Mouse (Mus musculus) E14TG2a.4 (cell line): ENCODE measurements at regions not wholly inside any gene's neighbourhood (a gene's known extent, or its start where the extent isn't known, plus 50 kb on each side); places are given as distances from the start of the nearest gene placed in this dataset.
A peak's percentile ranks its signal among the peaks of the same experiment; 100 is the strongest.

ENCODE experiments used
- H3K27me3 ChIP-seq: 2 replicates; pipeline ENCODE4 v1.6.1; 2014; ENCODE audit warnings: low read length, control low read depth; ENCODE audit not compliant: insufficient read depth
- H3K36me3 ChIP-seq: 2 replicates; pipeline ENCODE4 v1.6.1; 2014; ENCODE audit warnings: low read length, control low read depth; ENCODE audit not compliant: insufficient read depth
- H3K4me1 ChIP-seq: replicated peaks from 2 replicates; pipeline ENCODE4 v1.6.1; 2014; ENCODE audit warnings: low read depth, low read length, control low read depth
- H3K4me3 ChIP-seq: replicated peaks from 2 replicates; pipeline ENCODE4 v1.5.1; 2014; ENCODE audit warnings: mild to moderate bottlenecking, low read length
- H3K9me3 ChIP-seq: 2 replicates; pipeline ENCODE4 v1.6.1; 2014; ENCODE audit warnings: low read length, control low read depth
- CTCF ChIP-seq: conservative IDR thresholded peaks from 2 replicates; pipeline ENCODE4 v1.5.1; 2014; ENCODE audit warnings: low read length
- NANOG ChIP-seq: IDR thresholded peaks from 2 replicates; pipeline ENCODE4 v1.6.1; 2014; ENCODE audit warnings: borderline replicate concordance, low read length, mixed read lengths
- POU5F1 ChIP-seq: IDR thresholded peaks from 2 replicates; pipeline ENCODE4 v1.6.1; 2014; ENCODE audit warnings: low read length, borderline replicate concordance

DNA sequence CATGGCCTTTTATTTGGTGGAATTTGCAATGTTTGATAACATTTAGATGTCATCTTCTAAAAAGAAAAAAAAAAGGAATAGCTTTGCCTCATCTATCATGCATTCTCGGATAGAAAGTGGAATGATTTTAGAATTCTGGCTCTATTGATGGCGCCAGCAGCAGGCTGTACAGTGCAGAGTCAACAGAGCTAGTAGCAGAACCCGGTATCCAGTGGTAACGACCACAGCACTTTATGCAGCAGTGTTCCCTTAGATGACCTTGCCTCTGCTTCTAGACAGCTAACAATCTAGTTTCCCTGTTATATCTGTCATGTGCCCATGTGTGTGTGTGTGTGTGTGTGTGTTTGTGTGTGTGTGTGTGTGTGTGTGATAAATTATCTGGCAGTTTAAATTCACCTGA, 129.2 kb upstream of the Speer2 start:
- H3K4me3 ChIP-seq: no peak overlapping the region
- no peaks in the 10 kb centered on the region for H3K36me3 ChIP-seq
- no peak for TF ChIP-seq CTCF
- TF ChIP-seq POU5F1: no peak
- no peak for TF ChIP-seq NANOG
- H3K9me3 ChIP-seq: no peaks in the 10 kb centered on the region
- no peaks in the 10 kb centered on the region for H3K27me3 ChIP-seq
- no peaks in the 10 kb centered on the region for H3K4me1 ChIP-seq

GRCm38 (mm10) chr16:70006863-70007262, 143.3 kb upstream of the Speer2 start:
- TF ChIP-seq NANOG (no peak), POU5F1 (no peak), CTCF (no peak)
- H3K27me3 ChIP-seq: no peaks in the 10 kb centered on the region
- H3K9me3 ChIP-seq: peaks cover 15% of the 10 kb centered on the region
- H3K4me3 ChIP-seq: no peak overlapping the region
- no peaks in the 10 kb centered on the region for H3K4me1 ChIP-seq
- no peaks in the 10 kb centered on the region for H3K36me3 ChIP-seq

DNA sequence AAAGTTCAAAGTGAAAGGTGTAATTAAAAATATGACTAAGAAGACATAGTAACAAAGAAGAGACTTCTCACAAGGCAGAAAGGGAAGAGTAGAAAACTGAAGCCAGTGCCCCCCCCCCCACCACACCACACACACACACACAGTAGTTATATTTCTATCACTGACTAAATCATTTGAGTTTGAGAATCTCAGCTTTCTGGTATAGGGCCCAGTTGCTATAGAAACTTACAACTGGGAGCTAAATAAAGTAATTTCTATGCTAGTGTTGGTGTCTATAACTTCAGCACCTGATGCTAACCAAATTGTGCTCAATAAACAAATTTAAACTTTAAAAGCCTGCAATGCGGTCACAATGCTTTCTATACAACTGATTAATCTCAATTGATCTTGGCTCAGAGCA, 153.4 kb upstream of the Speer2 start:
- Histone ChIP-seq H3K27me3 (no peaks in the 10 kb centered on the region), H3K4me3 (no peak overlapping the region), H3K9me3 (peaks cover 7% of the 10 kb centered on the region), H3K36me3 (no peaks in the 10 kb centered on the region), H3K4me1 (no peaks in the 10 kb centered on the region)
- TF ChIP-seq NANOG: no peak
- no peak for TF ChIP-seq CTCF
- no peak for TF ChIP-seq POU5F1

GRCm38 (mm10) chr16:70019564-70019963, 156.0 kb upstream of the Speer2 start:
- no peaks in the 10 kb centered on the region for H3K36me3 ChIP-seq
- H3K27me3 ChIP-seq: no peaks in the 10 kb centered on the region
- H3K9me3 ChIP-seq: peaks cover 16% of the 10 kb centered on the region
- TF ChIP-seq CTCF (no peak), POU5F1 (no peak), NANOG (no peak)
- H3K4me3 ChIP-seq: no peak overlapping the region
- H3K4me1 ChIP-seq: no peaks in the 10 kb centered on the region

- TF ChIP-seq NANOG (no peak), POU5F1 (no peak), CTCF (no peak)
- Histone ChIP-seq H3K27me3 (no peaks in the 10 kb centered on the region), H3K9me3 (peaks cover 27% of the 10 kb centered on the region), H3K4me1 (no peaks in the 10 kb centered on the region), H3K4me3 (no peak overlapping the region), H3K36me3 (no peaks in the 10 kb centered on the region)
Measured at GRCm38 (mm10) chr16:70021436-70021835, 157.9 kb upstream of the Speer2 start.

GRCm38 (mm10) chr16:70028649-70029048, 165.1 kb upstream of the Speer2 start:
- Histone ChIP-seq H3K27me3 (no peaks in the 10 kb centered on the region), H3K9me3 (peaks cover 13% of the 10 kb centered on the region), H3K4me1 (no peaks in the 10 kb centered on the region), H3K4me3 (peak overlapping the region; percentile 35; the same call in 1 of the 2 replicates), H3K36me3 (no peaks in the 10 kb centered on the region)
- TF ChIP-seq NANOG: no peak
- TF ChIP-seq POU5F1: no peak; the same call in 1 of the 2 replicates
- TF ChIP-seq CTCF: peak; percentile 26

DNA sequence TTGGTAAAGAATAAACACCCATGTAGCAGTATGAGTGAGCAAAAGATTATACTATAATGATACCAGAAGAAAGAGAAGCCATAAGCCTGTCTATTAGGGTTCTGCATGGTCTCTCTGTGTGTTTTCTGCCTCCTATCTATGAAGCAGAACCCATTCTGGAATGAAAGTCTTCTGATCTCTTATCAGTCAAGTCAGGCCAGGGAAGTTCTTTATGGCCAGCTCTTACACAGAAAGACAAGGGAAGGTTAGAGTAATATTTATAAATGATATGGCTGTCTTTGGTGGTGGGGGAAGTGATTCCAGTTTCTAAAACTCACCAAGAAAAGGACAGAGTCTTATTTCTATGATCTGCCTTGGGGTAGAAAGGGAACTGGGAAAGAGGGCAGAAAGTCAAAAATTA, 182.0 kb upstream of the Speer2 start:
- Histone ChIP-seq H3K4me1 (no peaks in the 10 kb centered on the region), H3K9me3 (no peaks in the 10 kb centered on the region), H3K4me3 (no peak overlapping the region), H3K27me3 (no peaks in the 10 kb centered on the region), H3K36me3 (no peaks in the 10 kb centered on the region)
- TF ChIP-seq CTCF (no peak), POU5F1 (no peak), NANOG (no peak)

- Histone ChIP-seq H3K4me1 (no peaks in the 10 kb centered on the region), H3K27me3 (no peaks in the 10 kb centered on the region), H3K9me3 (no peaks in the 10 kb centered on the region), H3K36me3 (no peaks in the 10 kb centered on the region), H3K4me3 (no peak overlapping the region)
- TF ChIP-seq CTCF: no peak
- TF ChIP-seq POU5F1: no peak
- no peak for TF ChIP-seq NANOG
Measured at GRCm38 (mm10) chr16:70046009-70046408, 182.5 kb upstream of the Speer2 start.

- H3K4me1 ChIP-seq: no peaks in the 10 kb centered on the region
- H3K27me3 ChIP-seq: no peaks in the 10 kb centered on the region
- H3K36me3 ChIP-seq: no peaks in the 10 kb centered on the region
- no peak for TF ChIP-seq CTCF
- TF ChIP-seq NANOG: no peak
- TF ChIP-seq POU5F1: no peak
- 0 out of 2 replicates have a peak, but pooled peaks cover 4% of the 10 kb centered on the region for H3K9me3 ChIP-seq
- H3K4me3 ChIP-seq: no peak overlapping the region
Measured at GRCm38 (mm10) chr16:70049850-70050249, 186.3 kb upstream of the Speer2 start.
